Mouse (Mus musculus) lung, embryonic 16.5 days (tissue): Measurements from ENCODE around the gene Rbms1. TPM values are rescaled to one million over a fixed set of nuclear protein-coding genes. Genes with fewer than 3 reads are reported as not detected.

Experiments
- ATAC-seq: fragments of 200-750 bp; cut with Nextera tagmentation; 2 replicates; pipeline ENCODE4 v1.8.0; 2017; ENCODE audit warnings: low read depth, mild to moderate bottlenecking, moderate library complexity
- H3K27ac ChIP-seq: fragments of 300-500 bp; sonication (generic); 2 replicates; pipeline ENCODE4 v1.5.1; 2014; ENCODE audit warnings: mild to moderate bottlenecking, control low read depth, low read length
- H3K27me3 ChIP-seq: fragments of 300-500 bp; sonication (generic); 2 replicates; pipeline ENCODE4 v1.6.1; 2014; ENCODE audit warnings: low read depth, low read length, mixed read lengths; ENCODE audit not compliant: control insufficient read depth, insufficient read depth
- H3K36me3 ChIP-seq: fragments of 300-500 bp; sonication (generic); 2 replicates; pipeline ENCODE4 v1.6.1; 2014; ENCODE audit warnings: low read length; ENCODE audit not compliant: control insufficient read depth, insufficient read depth
- H3K4me1 ChIP-seq: fragments of 300-500 bp; sonication (generic); replicated peaks from 2 replicates; pipeline ENCODE4 v1.6.1; 2014; ENCODE audit warnings: low read length, mixed read lengths; ENCODE audit not compliant: control insufficient read depth, insufficient read depth
- H3K4me2 ChIP-seq: fragments of 300-500 bp; sonication (generic); 2 replicates; pipeline ENCODE4 v1.6.1; 2014; ENCODE audit warnings: low read depth, low read length, control low read depth
- H3K4me3 ChIP-seq: fragments of 300-500 bp; sonication (generic); 2 replicates; pipeline ENCODE4 v1.5.1; 2014; ENCODE audit warnings: mild to moderate bottlenecking, low read length, control low read depth
- H3K9ac ChIP-seq: fragments of 300-500 bp; sonication (generic); 2 replicates; pipeline ENCODE4 v1.6.1; 2014; ENCODE audit warnings: low read length, control low read depth
- H3K9me3 ChIP-seq: fragments of 300-500 bp; sonication (generic); 2 replicates; pipeline ENCODE4 v1.6.1; 2016; ENCODE audit warnings: low read length; ENCODE audit not compliant: control insufficient read depth
- WGBS: fragments of 180-500 bp; shearing (Covaris S2); extraction: QIAGEN DNeasy Blood & Tissue Kit; methylation state at CpG from one replicate; pipeline ENCODE4 v1.1.7; 2014; 5-methylcytosine and 5-hydroxymethylcytosine counted together
- polyA plus RNA-seq: library from polyadenylated mRNA; unstranded; fragments of >200 nt; fragmentation: Nextera tagmentation; extraction: Ambion mirVana; gene quantifications from 2 replicates; pipeline ENCODE4 v1.2.1, GENCODE M21; 2015

The Rbms1 gene
- polyA plus RNA-seq, 1 experiment from 2014 or later = 129 TPM

GRCm38 (mm10) chr2:60948241-60948640 lies 14.8 kb downstream of the Rbms1 start:
- H3K9ac ChIP-seq = no peak overlapping the region
- H3K4me1 ChIP-seq = peaks cover 4% of the 10 kb centered on the region; the same call in 1 of the 2 replicates
- no peaks in the 10 kb centered on the region for H3K9me3 ChIP-seq
- H3K36me3 ChIP-seq = no peaks in the 10 kb centered on the region; the same call in 1 of the 2 replicates
- 55% methylated on average over 3 of the region's 3 CpGs for WGBS
- H3K27me3 ChIP-seq = no peaks in the 10 kb centered on the region
- H3K27ac ChIP-seq = no peak overlapping the region
- no peak overlapping the region for H3K4me3 ChIP-seq
- ATAC-seq = no peak
- H3K4me2 ChIP-seq = no peak overlapping the region

- H3K9ac ChIP-seq = no peak overlapping the region
- H3K27me3 ChIP-seq = no peaks in the 10 kb centered on the region
- no peaks in the 10 kb centered on the region for H3K36me3 ChIP-seq
- no peak overlapping the region for H3K4me2 ChIP-seq
- H3K4me3 ChIP-seq = no peak overlapping the region
- no peaks in the 10 kb centered on the region for H3K9me3 ChIP-seq
- H3K4me1 ChIP-seq = peaks cover 4% of the 10 kb centered on the region; the same call in 1 of the 2 replicates
- 87% methylated on average over 4 of the region's 4 CpGs for WGBS
- no peak overlapping the region for H3K27ac ChIP-seq
- ATAC-seq = no peak
Measured at GRCm38 (mm10) chr2:60947817-60948216, 15.2 kb downstream of the Rbms1 start.

GRCm38 (mm10) chr2:60940454-60940961 lies 22.5 kb downstream of the Rbms1 start:
- H3K4me3 ChIP-seq = peak overlapping the region; percentile 44
- no peaks in the 10 kb centered on the region for H3K36me3 ChIP-seq
- H3K9ac ChIP-seq = peak overlapping the region; percentile 43; the same call in 1 of the 2 replicates
- no peaks in the 10 kb centered on the region for H3K9me3 ChIP-seq
- WGBS = 4% methylated on average over 8 of the region's 8 CpGs
- peak overlapping the region; percentile 96 for H3K27ac ChIP-seq
- peak overlapping the region; percentile 72 for H3K4me2 ChIP-seq
- H3K27me3 ChIP-seq = no peaks in the 10 kb centered on the region
- ATAC-seq = peak; percentile 99
- peaks cover 29% of the 10 kb centered on the region for H3K4me1 ChIP-seq

- H3K27me3 ChIP-seq = no peaks in the 10 kb centered on the region
- H3K4me1 ChIP-seq = peaks cover 29% of the 10 kb centered on the region
- ATAC-seq = peak; percentile 37
- peak overlapping the region; percentile 53 for H3K9ac ChIP-seq
- peak overlapping the region; percentile 44 for H3K4me3 ChIP-seq
- no peaks in the 10 kb centered on the region for H3K9me3 ChIP-seq
- H3K27ac ChIP-seq = peak overlapping the region; percentile 96
- 31% methylated on average over 2 of the region's 2 CpGs for WGBS
- no peaks in the 10 kb centered on the region for H3K36me3 ChIP-seq
- peak overlapping the region; percentile 72 for H3K4me2 ChIP-seq
Measured at GRCm38 (mm10) chr2:60939957-60940356, 23.0 kb downstream of the Rbms1 start.

- H3K4me2 ChIP-seq = no peak overlapping the region
- no peak overlapping the region for H3K9ac ChIP-seq
- no peak for ATAC-seq
- H3K27me3 ChIP-seq = no peaks in the 10 kb centered on the region
- no peaks in the 10 kb centered on the region for H3K9me3 ChIP-seq
- H3K27ac ChIP-seq = no peak overlapping the region
- H3K4me1 ChIP-seq = peaks cover 26% of the 10 kb centered on the region
- WGBS = 82% methylated on average over 14 of the region's 14 CpGs
- H3K36me3 ChIP-seq = no peaks in the 10 kb centered on the region
- H3K4me3 ChIP-seq = no peak overlapping the region
Measured at GRCm38 (mm10) chr2:60936910-60937309, 26.1 kb downstream of the Rbms1 start.

GRCm38 (mm10) chr2:60928948-60929347 lies 34.0 kb downstream of the Rbms1 start:
- Histone ChIP-seq H3K27ac (no peak overlapping the region), H3K36me3 (no peaks in the 10 kb centered on the region), H3K4me3 (no peak overlapping the region), H3K9me3 (no peaks in the 10 kb centered on the region), H3K4me1 (peaks cover 15% of the 10 kb centered on the region), H3K9ac (no peak overlapping the region), H3K4me2 (no peak overlapping the region), H3K27me3 (no peaks in the 10 kb centered on the region)
- 95% methylated on average over 5 of the region's 5 CpGs for WGBS
- no peak for ATAC-seq

- Histone ChIP-seq H3K9me3 (no peaks in the 10 kb centered on the region), H3K27ac (no peak overlapping the region), H3K9ac (no peak overlapping the region), H3K4me3 (no peak overlapping the region), H3K27me3 (no peaks in the 10 kb centered on the region), H3K4me1 (peaks cover 23% of the 10 kb centered on the region), H3K36me3 (no peaks in the 10 kb centered on the region), H3K4me2 (no peak overlapping the region)
- ATAC-seq = no peak
- WGBS = 83% methylated on average over 8 of the region's 8 CpGs
Measured at GRCm38 (mm10) chr2:60927906-60928775, 34.9 kb downstream of the Rbms1 start.

- Histone ChIP-seq H3K9ac (no peak overlapping the region), H3K27me3 (no peaks in the 10 kb centered on the region), H3K27ac (peak overlapping the region; percentile 36; the same call in 1 of the 2 replicates), H3K36me3 (no peaks in the 10 kb centered on the region), H3K4me2 (no peak overlapping the region), H3K4me1 (peaks cover 37% of the 10 kb centered on the region), H3K4me3 (no peak overlapping the region), H3K9me3 (no peaks in the 10 kb centered on the region)
- ATAC-seq = no peak
- WGBS = 41% methylated on average over 5 of the region's 5 CpGs
Measured at GRCm38 (mm10) chr2:60925063-60925462, 37.9 kb downstream of the Rbms1 start.

- Histone ChIP-seq H3K27ac (peak overlapping the region; percentile 12; the same call in 1 of the 2 replicates), H3K4me3 (no peak overlapping the region), H3K9ac (no peak overlapping the region), H3K4me1 (peaks cover 39% of the 10 kb centered on the region), H3K9me3 (no peaks in the 10 kb centered on the region), H3K4me2 (no peak overlapping the region), H3K36me3 (no peaks in the 10 kb centered on the region), H3K27me3 (no peaks in the 10 kb centered on the region)
- ATAC-seq = no peak
- WGBS = 37% methylated on average over 11 of the region's 11 CpGs
Measured at GRCm38 (mm10) chr2:60923756-60924544, 39.0 kb downstream of the Rbms1 start.
